Mouse (Mus musculus) ES-Bruce4 (cell line): ENCODE measurements around the gene Ambra1. TPM values are rescaled to one million over a fixed set of nuclear protein-coding genes. Genes with fewer than 3 reads are reported as not detected.

Source experiments
- H3K27ac ChIP-seq: 2 replicates; pipeline ENCODE4 v1.5.1; 2012; ENCODE audit warnings: low read length, inconsistent platforms; ENCODE audit not compliant: insufficient read depth
- H3K27me3 ChIP-seq: 2 replicates; pipeline ENCODE4 v1.6.1; 2012; ENCODE audit warnings: mild to moderate bottlenecking, low read length, inconsistent platforms; ENCODE audit not compliant: control insufficient read depth, poor library complexity, insufficient read depth, severe bottlenecking
- H3K36me3 ChIP-seq: 2 replicates; pipeline ENCODE4 v1.6.1; 2012; ENCODE audit warnings: inconsistent platforms, mild to moderate bottlenecking, low read length, moderate library complexity; ENCODE audit not compliant: control insufficient read depth, poor library complexity, insufficient read depth, severe bottlenecking
- H3K4me1 ChIP-seq: one replicate; pipeline ENCODE4 v1.8.1; 2011; ENCODE audit warnings: low read length; ENCODE audit not compliant: control insufficient read depth, insufficient read depth
- H3K4me3 ChIP-seq: 2 replicates; pipeline ENCODE4 v1.5.1; 2011; ENCODE audit warnings: low read depth, mild to moderate bottlenecking, low read length
- H3K9ac ChIP-seq: 2 replicates; pipeline ENCODE4 v1.6.1; 2012; ENCODE audit warnings: low read depth, mild to moderate bottlenecking, inconsistent platforms; ENCODE audit not compliant: poor library complexity, severe bottlenecking
- H3K9me3 ChIP-seq: replicated peaks from 2 replicates; pipeline ENCODE4 v1.6.1; 2012; ENCODE audit warnings: mild to moderate bottlenecking, low read length, inconsistent platforms; ENCODE audit not compliant: control insufficient read depth, poor library complexity, insufficient read depth, severe bottlenecking
- CTCF ChIP-seq: IDR thresholded peaks from one replicate; pipeline ENCODE4 v1.8.1; 2011; ENCODE audit warnings: low read depth, low read length
- EP300 ChIP-seq: IDR thresholded peaks from 2 replicates; pipeline ENCODE4 v1.6.1; 2011; ENCODE audit warnings: low read depth, low read length; ENCODE audit not compliant: insufficient read depth
- POLR2A ChIP-seq: IDR thresholded peaks from one replicate; pipeline ENCODE4 v1.8.1; 2011; ENCODE audit warnings: low read length; ENCODE audit not compliant: insufficient read depth
- polyA plus RNA-seq: library from polyadenylated mRNA; stranded (reverse); fragments of >200 nt; gene quantifications from 2 replicates; pipeline ENCODE4 v1.2.4, GENCODE M21; 2011; ENCODE audit warnings: low read depth; ENCODE audit not compliant: missing spikeins, insufficient read depth, insufficient read length

The Ambra1 gene
- polyA plus RNA-seq, 1 experiment: 43.1 TPM

DNA sequence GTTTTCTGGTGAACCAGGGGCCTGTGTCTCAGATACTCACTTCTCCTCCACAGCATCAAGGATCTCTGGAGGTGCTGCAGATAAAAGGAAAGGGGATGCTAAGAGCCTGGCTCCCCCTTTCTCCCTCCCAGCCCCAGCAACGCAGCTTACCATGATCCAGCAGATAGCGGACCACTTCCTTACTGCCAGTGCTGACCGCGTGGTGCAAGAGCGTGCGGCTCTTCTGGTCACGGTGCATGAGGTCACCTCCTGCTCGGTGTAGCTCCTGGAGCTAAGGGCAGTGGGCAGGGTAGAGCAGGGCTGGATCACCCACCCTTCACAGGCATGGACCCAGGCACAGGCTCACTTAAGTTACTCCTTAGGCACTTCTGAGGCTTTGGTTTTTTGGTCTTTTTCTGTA, 204.1 kb downstream of the Ambra1 start:
- Histone ChIP-seq H3K27me3 (no peaks in the 10 kb centered on the region), H3K9ac (no peak overlapping the region), H3K36me3 (0 out of 2 replicates have a peak, but pooled peaks cover 3% of the 10 kb centered on the region), H3K27ac (no peak overlapping the region; the same call in 1 of the 2 replicates), H3K4me1 (peaks cover 7% of the 10 kb centered on the region), H3K9me3 (no peaks in the 10 kb centered on the region), H3K4me3 (no peak overlapping the region)
- TF ChIP-seq EP300 (no peak), CTCF (no peak), POLR2A (no peak)

DNA sequence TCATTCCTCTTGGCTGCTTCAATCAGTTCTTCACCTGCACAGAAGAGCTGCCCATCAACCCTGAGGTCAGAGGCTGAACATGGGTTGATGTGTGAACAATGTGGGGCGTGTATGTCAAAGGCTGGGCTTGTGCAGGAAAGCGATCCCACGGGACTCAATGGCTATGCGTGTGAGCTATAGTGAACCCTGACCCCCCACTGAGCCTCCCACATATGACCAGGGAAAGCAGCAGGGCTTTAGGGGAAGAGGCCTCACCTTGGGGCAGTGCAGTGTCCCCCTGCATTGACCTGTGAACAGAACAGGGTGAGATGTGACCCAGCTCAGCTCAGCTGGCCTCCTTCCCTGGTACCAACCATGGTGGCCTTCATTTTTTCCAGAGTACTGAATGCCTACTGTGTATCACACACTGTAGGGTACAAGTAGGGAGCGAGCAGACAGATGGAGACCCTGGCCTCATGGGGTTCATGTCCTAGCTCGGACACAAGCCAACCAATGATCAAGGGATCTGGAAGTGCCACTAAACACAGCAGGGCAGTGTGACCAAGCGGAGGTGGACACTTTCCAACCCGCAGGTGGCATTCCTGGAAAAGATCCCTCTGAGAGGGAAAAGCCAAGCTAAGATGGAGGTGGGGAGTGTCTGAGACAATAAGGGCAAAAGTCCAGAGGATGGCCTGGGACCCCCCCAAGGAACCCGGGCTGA, 205.0 kb downstream of the Ambra1 start:
- Histone ChIP-seq H3K27ac (no peak overlapping the region), H3K27me3 (no peaks in the 10 kb centered on the region), H3K4me1 (peaks cover 6% of the 10 kb centered on the region), H3K4me3 (no peak overlapping the region), H3K9me3 (no peaks in the 10 kb centered on the region), H3K36me3 (0 out of 2 replicates have a peak, but pooled peaks cover 3% of the 10 kb centered on the region), H3K9ac (no peak overlapping the region)
- TF ChIP-seq CTCF (no peak), POLR2A (no peak), EP300 (no peak)

DNA sequence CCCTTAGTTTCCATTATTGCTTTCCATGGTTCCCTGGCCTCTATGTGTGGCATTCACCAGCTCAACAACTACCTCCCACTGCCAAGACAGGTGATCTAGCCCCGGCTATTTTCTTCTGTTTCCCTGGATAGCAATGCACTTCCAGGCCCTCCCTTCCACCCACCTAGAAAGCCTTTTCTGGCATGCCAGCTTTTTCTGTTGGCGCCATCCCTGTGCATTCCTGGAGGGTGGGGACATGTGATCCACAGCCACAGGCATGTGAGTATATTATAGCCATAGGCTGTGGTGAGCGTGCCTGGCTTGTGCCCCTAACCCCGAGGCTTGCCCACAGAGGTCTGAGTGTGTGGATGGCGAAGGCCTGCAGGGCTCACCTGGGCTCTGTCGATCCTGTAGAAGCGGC, 206.2 kb downstream of the Ambra1 start:
- H3K27me3 ChIP-seq: no peaks in the 10 kb centered on the region
- H3K27ac ChIP-seq: no peak overlapping the region
- peaks cover 6% of the 10 kb centered on the region for H3K4me1 ChIP-seq
- no peak overlapping the region for H3K4me3 ChIP-seq
- H3K9me3 ChIP-seq: no peaks in the 10 kb centered on the region
- no peak overlapping the region for H3K9ac ChIP-seq
- H3K36me3 ChIP-seq: 0 out of 2 replicates have a peak, but pooled peaks cover 3% of the 10 kb centered on the region
- TF ChIP-seq CTCF (no peak), EP300 (no peak), POLR2A (no peak)

DNA sequence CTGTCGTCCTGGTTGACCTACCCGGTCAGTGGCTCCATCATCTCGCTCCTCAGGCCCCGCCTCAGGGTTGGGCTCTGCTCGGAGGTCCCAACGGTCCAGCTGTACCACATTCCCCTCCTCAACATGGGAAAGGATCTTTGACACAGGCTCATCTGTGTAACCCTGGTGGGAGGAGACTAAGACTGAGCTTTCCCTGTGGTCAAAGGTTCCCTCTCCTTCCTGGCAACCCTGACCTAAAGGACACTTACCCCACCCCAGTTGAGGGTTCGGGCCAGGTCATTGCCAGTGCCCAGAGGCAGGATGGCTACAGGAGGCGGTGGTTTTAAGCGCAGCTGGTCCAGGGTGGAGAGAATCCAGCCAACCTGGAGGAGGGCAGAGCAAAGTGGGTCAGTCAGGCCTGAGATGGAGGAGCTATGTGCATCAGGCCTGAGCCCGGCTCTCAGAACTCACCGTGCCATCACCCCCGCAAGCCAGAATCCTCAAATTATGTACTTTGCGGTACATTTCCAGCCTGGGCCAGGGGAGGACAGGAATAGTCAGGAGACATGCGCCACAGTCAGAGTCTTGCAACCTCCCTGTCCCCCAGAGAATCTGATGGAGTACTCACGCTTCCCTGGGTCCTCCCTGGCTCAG, 209.5 kb downstream of the Ambra1 start:
- no peaks in the 10 kb centered on the region for H3K9me3 ChIP-seq
- peaks cover 3% of the 10 kb centered on the region for H3K4me1 ChIP-seq
- H3K9ac ChIP-seq: no peak overlapping the region
- H3K27me3 ChIP-seq: no peaks in the 10 kb centered on the region
- 0 out of 2 replicates have a peak, but pooled peaks cover 3% of the 10 kb centered on the region for H3K36me3 ChIP-seq
- no peak overlapping the region for H3K27ac ChIP-seq
- no peak overlapping the region for H3K4me3 ChIP-seq
- TF ChIP-seq EP300 (no peak), CTCF (no peak), POLR2A (no peak)

DNA sequence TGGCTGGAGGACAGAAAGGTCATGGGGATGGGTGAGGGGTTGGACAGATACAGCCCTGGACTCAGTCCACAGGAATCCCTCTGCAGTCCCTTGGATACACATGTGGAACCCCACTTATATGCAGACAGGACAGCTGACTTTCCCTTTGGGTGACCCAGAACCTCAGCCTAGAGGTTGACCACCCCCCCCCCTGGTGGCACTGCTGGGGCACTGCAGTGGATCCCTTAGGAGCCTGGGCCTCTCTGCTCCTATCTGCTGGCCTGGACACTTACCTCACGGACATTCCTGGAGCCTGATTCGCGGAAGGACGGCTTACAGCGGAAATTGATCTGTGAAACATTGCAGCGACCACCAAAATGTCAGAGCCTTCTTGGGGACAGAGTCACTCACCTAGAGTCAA, 212.4 kb downstream of the Ambra1 start:
- H3K4me3 ChIP-seq: no peak overlapping the region
- no peak overlapping the region for H3K9ac ChIP-seq
- H3K27ac ChIP-seq: no peak overlapping the region
- H3K36me3 ChIP-seq: no peaks in the 10 kb centered on the region
- no peaks in the 10 kb centered on the region for H3K27me3 ChIP-seq
- H3K4me1 ChIP-seq: no peaks in the 10 kb centered on the region
- no peaks in the 10 kb centered on the region for H3K9me3 ChIP-seq
- TF ChIP-seq CTCF (peak; percentile 39), POLR2A (no peak)
